10 mouse cellular contexts compared by ENCODE assay signal in genomic region chr16:76321527-76322165, GRCm38 (mm10). TPM values are rescaled to one million over a fixed set of nuclear protein-coding genes. Genes with fewer than 3 reads are reported as not detected.
A peak's percentile ranks its signal among the peaks of the same experiment; 100 is the strongest.
DNase-seq lines count a peak whose midpoint lies in the region; ATAC-seq and TF ChIP-seq lines count a peak whose summit lies in the region.
"Had no signal": no experiment of that assay in that cellular context is flagged by ENCODE, and none has a peak within 500 bp of the region (broad histone marks: within the 10 kb centered on the region; RNA-seq: fewer than 3 reads in every experiment).

No protein-coding gene starts in this region.

- H3K36me3 ChIP-seq in heart, embryonic 10.5 days, result no peaks in the 10 kb centered on the region
- H3K36me3 ChIP-seq in kidney, postnatal 0 days (ENCODE audit: insufficient read depth, low read length), result peaks cover 3% of the 10 kb centered on the region; the same call in 1 of the 2 replicates
- H3K36me3 ChIP-seq in neural tube, embryonic 15.5 days, result no peaks in the 10 kb centered on the region
- H3K36me3 ChIP-seq: stomach, embryonic 15.5 days had no signal

- ATAC-seq in kidney, postnatal 0 days (replicated peaks; ENCODE audit: low FRiP score, low read depth), result no peak; the same call in 1 of the 2 replicates
- ATAC-seq in neural tube, embryonic 15.5 days (ENCODE audit: low FRiP score), result peak; percentile 18; the same call in 1 of the 2 replicates

- peaks cover 41% of the 10 kb centered on the region for H3K4me1 ChIP-seq in heart, embryonic 10.5 days
- peaks cover 24% of the 10 kb centered on the region for H3K4me1 ChIP-seq in kidney, postnatal 0 days (replicated peaks; ENCODE audit: insufficient read depth, low read length)
- peaks cover 44% of the 10 kb centered on the region for H3K4me1 ChIP-seq in neural tube, embryonic 15.5 days

- no peaks in the 10 kb centered on the region for H3K27me3 ChIP-seq in heart, embryonic 10.5 days (ENCODE audit: insufficient read depth, poor library complexity, severe bottlenecking)
- no peaks in the 10 kb centered on the region for H3K27me3 ChIP-seq in kidney, postnatal 0 days (ENCODE audit: insufficient read depth, low read length)
- H3K27me3 ChIP-seq in neural tube, embryonic 15.5 days (replicated peaks), result no peaks in the 10 kb centered on the region
- H3K27me3 ChIP-seq: CH12.LX; stomach, embryonic 15.5 days had no signal

- H3K9me3 ChIP-seq in heart, embryonic 10.5 days, result no peaks in the 10 kb centered on the region
- H3K9me3 ChIP-seq in kidney, postnatal 0 days (replicated peaks; ENCODE audit: low read length), result no peaks in the 10 kb centered on the region
- no peaks in the 10 kb centered on the region for H3K9me3 ChIP-seq in neural tube, embryonic 15.5 days (replicated peaks)
- H3K9me3 ChIP-seq: stomach, embryonic 15.5 days had no signal

- DNase-seq in heart, adult 11 months, result peak; percentile 90
- no peak for DNase-seq in heart, postnatal 4 days
- peak; percentile 78 to 79 for DNase-seq in adrenal gland, postnatal 36 days
- no peak for DNase-seq in heart, embryonic 10.5 days (ENCODE audit: low spot score)
- peak; percentile 40 for DNase-seq in kidney, postnatal 0 days (ENCODE audit: low spot score)
- no peak for DNase-seq in urinary bladder, adult 2 months (ENCODE audit: low spot score)
- no peak for DNase-seq in B cell, adult 2 months

- H3K4me2 ChIP-seq in kidney, postnatal 0 days (ENCODE audit: low read length), result peak overlapping the region; percentile 42
- H3K4me2 ChIP-seq in neural tube, embryonic 15.5 days, result peak overlapping the region; percentile 45
- H3K4me2 ChIP-seq: stomach, embryonic 15.5 days had no signal

- H3K9ac ChIP-seq in kidney, postnatal 0 days (ENCODE audit: low read depth, low read length), result no peak overlapping the region
- no peak overlapping the region for H3K9ac ChIP-seq in neural tube, embryonic 15.5 days (replicated peaks)
- H3K9ac ChIP-seq: stomach, embryonic 15.5 days had no signal

- 11% methylated on average over 11 of the region's 11 CpGs for WGBS in heart, embryonic 10.5 days
- 12% methylated on average over 11 of the region's 11 CpGs for WGBS in kidney, postnatal 0 days
- 6% methylated on average over 11 of the region's 11 CpGs for WGBS in neural tube, embryonic 15.5 days

- peak overlapping the region; percentile 82 for H3K27ac ChIP-seq in heart, embryonic 10.5 days
- peak overlapping the region; percentile 57; the same call in 1 of the 2 replicates for H3K27ac ChIP-seq in kidney, postnatal 0 days
- peak overlapping the region; percentile 63 for H3K27ac ChIP-seq in neural tube, embryonic 15.5 days (replicated peaks)
- H3K27ac ChIP-seq: stomach, embryonic 15.5 days had no signal

- no peak for TF ChIP-seq CTCF in kidney, postnatal 0 days (IDR thresholded peaks at IDR 0.05; ENCODE audit: low read depth)

- 0 out of 2 replicates have a peak overlapping the region, but pooled peaks have one; percentile 1 for H3K4me3 ChIP-seq in heart, embryonic 10.5 days
- no peak overlapping the region for H3K4me3 ChIP-seq in kidney, postnatal 0 days (replicated peaks; ENCODE audit: low read depth, low read length)
- H3K4me3 ChIP-seq in neural tube, embryonic 15.5 days (replicated peaks), result no peak overlapping the region; the same call in 1 of the 2 replicates
- H3K4me3 ChIP-seq: stomach, embryonic 15.5 days had no signal

RNA-seq across cellular contexts. Expression of gene Nrip1, which starts 52.0 kb away (rescaled TPM):
- total RNA-seq in heart, postnatal 4 days (2021), result 10 to 100 TPM; 24.3 to 25.7 TPM
- 10 to 100 TPM; 76.2 to 98.8 TPM for total RNA-seq in adrenal gland, postnatal 36 days (2021)
- 22.3 and 31.2 TPM in 2 replicates for polyA plus RNA-seq in heart, embryonic 10.5 days (2016; fragmentation: Nextera tagmentation; extraction: Ambion mirVana)
- polyA plus RNA-seq in kidney, postnatal 0 days (2015; fragmentation: Nextera tagmentation; extraction: Ambion mirVana), result 33.7 and 36.4 TPM in 2 replicates
- 34.4 and 36.9 TPM in 2 replicates for polyA plus RNA-seq in neural tube, embryonic 15.5 days (2015; fragmentation: Nextera tagmentation; extraction: Ambion mirVana)
- polyA plus RNA-seq in urinary bladder, adult 2 months (2012; rRNA removed), result 5.5 and 11.1 TPM in 2 replicates
- total RNA-seq: CH12.LX had no signal

Comparison
In these comparisons a context has a peak if more than half of its experiments do, and no peak if none do; other contexts are left out.
1. DNase-seq: peak in heart, adult 11 months (single experiment), adrenal gland, postnatal 36 days (2 of 2) and kidney, postnatal 0 days (single experiment); none in heart, postnatal 4 days (single experiment), heart, embryonic 10.5 days (single experiment), urinary bladder, adult 2 months (single experiment) and B cell, adult 2 months (0 of 2).
2. Peak in every context shown above with its lines, with median percentiles within 50 percentile points of each other: H3K27ac ChIP-seq.